Mouse (Mus musculus) Muller cell, postnatal 12 days (primary cell): ENCODE measurements around the gene Ankrd9.

ENCODE experiments used
- DNase-seq: peaks from one replicate; pipeline ENCODE4 v3.0.0-alpha.2; 2015; ENCODE audit errors: inconsistent ontology term

Ankrd9 gene

DNA sequence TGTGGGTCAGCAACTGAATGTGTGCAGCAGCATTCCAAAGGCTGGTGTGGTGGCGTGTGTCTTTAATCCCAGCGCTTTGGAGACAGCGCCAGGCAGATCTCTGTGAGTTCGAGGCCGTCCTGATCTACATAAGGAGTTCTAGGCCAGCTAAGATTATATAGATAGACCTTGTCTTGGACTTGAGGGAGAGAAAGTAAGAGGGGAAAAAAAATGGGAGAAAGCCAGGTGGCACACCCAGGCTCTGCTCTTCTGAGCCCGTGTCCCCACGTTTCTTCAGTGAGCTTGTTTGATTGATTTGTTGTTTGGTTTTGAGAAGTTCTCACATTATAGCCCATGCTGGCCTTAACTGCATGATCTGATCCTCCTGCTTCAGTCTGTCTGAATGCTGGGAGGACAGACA is 11.7 kb upstream of the Ankrd9 start:
- no peak for DNase-seq

DNA sequence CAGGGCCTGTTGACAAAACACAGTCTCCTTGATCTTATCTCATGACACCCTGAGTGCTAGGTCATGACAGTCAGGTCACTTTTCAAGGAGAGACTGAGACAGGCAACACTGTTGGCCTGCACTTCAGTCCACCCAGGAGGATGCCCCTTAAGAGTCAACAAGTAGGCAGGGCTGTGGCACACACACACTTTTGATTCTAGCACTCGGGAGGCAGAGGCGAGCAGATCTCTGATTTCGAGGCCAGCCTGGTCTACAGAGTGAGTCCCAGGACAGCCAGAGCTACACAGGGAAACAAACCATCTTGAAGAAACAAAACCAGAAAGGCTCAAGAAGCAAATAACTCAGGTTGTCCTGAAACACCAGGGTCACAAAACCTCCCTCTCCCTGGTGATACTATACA is 10.6 kb upstream of the Ankrd9 start:
- DNase-seq, result no peak

DNA sequence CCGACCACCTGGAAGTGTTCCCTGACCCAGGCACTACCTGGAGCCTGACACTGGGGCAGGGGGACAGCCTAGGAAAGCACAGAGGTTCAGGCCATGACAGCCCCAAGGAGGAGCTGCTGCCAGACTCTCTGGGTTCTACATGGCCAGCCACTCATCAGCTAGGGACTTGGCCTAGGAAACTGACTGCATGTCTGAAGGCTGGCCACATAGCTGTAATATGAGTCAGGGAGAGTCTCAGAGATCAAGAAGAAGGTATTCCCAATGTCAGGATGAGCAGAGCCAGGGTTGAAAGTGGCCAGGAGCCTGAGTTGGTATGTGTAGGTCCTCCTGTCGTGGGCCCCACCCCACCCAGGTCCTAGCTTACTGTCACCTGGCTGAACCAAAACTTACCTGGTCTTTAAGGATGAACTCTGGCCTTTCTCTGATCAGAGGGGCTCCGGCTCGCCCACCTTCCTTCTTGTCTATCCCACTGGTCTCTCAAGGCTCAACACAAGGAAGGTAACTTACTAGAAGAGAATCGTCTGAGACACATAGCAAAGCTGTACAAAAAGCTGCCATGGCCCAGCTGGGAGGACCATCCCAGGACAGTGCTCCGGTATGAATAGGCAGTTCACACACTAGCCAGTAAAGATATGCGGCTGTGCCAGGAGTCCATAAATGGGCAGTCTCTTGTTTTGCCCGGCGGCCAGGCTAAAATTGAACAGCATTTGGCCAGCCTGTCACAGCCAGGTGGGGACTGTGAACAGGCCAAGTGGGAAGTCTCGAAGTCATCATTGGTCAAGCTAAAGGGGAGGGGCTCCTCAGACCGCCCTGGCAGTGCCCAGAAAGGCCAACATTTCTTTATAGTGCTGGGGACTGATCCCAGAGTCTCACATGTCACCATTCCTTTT is 7.9 kb upstream of the Ankrd9 start:
- DNase-seq, result peak; percentile 27

DNA sequence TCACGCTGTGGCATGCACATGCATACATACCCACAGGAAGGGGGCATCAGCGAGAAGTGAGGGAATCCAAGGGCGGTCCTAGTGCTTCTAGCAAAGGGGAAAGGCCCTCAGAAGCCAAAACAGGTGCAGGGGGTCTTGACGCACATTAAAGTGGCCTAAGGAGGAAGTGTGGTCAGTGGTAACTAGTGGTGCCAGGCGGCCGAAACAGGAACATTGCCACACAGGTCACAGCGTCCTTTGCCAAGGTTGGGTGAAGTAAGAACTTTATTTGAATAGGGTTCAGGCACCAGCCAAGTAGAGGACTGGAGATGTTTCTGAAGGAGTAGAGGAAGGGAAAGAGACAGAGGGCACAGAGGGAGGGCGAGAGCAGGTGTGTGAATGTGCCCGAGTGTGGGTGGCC is 6.3 kb upstream of the Ankrd9 start:
- no peak for DNase-seq

DNA sequence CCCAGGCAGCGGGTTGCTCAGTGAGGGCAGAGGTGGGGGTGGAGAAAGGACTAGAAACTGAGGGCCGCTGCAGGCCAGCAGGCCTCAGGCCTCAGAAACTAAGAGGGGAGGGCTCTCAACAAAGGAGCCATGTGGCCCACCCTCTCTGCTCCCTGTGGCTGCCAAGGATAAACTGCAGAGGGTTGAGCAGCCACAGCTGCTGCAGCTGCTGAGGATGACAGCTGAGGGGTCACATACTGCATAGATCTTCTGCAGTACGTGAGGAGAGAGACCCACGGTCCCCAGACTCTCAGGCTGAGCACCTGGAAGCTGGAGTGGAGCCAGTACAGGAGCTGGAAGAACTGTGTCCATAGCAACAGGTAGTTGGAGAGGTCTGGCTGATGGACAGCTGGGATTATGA is 5.8 kb upstream of the Ankrd9 start:
- no peak for DNase-seq

DNA sequence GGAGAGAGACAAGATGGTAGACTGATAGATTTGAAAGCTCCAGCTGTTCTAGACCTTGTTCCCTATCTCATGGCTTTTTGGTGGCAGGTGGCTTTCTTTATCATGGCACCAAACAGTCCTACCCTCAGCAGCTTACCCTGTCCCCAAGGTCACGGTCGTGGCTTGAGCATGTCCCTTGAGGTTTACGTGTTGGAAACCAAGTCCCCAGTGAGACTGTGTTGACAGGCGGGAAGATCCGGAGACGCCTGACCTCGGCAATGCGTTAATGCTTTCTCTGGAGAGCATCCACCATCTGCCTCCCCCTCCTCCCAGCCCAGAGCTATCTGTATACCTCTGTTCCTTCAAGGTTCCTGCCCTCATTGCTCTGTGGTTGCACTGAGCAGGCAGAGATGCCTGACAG is 4.9 kb upstream of the Ankrd9 start:
- no peak for DNase-seq

DNA sequence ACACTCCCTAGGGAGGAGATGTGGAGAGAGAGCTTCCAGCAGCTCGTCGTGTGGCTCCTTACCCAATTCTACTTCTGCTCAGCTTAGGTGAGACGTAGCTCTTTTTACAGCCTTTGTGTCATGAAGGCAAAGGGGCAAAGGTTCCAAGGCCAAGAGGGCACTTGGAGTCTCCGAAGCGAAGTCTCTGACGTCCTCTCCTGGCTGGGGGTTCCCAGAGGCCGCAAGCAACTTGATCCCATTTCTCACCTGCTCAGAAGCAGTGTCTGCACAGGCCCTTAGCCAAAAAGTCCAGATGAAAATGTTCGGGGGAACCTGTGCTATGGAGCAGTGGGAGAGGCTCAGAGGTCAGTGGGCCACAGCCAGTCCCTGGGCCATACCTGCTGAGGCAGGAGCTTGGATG is 4.2 kb upstream of the Ankrd9 start:
- no peak for DNase-seq

DNA sequence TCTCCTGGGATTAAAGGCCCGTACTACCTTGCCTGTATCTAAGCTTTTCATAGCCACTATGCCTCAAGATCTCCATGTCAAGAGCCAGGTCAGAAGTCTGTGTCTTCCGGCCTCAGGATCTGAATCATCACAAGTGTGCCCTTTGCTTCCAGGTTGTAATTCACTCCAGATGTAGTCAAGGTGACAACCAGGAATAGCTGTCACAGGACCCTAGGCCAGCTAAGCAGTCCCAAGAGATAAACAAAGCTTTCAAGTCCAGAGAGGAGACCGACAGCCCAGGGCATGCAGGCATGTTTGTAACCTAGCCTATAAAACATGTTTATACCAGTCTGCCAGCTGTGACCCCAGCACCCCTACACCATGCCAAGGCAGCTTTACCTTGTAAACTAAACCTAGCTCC is 2.9 kb upstream of the Ankrd9 start:
- no peak for DNase-seq

DNA sequence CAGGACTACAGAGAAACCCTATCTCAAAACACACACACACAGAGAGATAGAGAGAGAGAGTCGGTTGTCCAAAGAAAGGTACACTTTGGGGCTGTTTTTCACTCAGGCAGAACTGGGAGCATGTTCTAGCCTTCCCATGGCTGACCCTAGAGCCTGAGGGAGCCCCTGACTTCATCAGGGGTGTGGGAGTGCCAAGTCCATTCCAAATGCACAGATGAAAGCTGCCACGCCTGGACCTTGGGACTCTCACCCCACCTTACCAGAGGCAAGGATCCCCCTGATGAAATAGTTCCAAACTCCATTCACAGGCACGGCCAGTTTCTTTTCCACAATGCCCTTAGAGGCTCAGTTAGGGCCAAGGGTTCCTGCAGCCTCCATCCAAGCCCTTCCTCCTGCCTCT is 968 bp upstream of the Ankrd9 start:
- DNase-seq, result no peak

DNA sequence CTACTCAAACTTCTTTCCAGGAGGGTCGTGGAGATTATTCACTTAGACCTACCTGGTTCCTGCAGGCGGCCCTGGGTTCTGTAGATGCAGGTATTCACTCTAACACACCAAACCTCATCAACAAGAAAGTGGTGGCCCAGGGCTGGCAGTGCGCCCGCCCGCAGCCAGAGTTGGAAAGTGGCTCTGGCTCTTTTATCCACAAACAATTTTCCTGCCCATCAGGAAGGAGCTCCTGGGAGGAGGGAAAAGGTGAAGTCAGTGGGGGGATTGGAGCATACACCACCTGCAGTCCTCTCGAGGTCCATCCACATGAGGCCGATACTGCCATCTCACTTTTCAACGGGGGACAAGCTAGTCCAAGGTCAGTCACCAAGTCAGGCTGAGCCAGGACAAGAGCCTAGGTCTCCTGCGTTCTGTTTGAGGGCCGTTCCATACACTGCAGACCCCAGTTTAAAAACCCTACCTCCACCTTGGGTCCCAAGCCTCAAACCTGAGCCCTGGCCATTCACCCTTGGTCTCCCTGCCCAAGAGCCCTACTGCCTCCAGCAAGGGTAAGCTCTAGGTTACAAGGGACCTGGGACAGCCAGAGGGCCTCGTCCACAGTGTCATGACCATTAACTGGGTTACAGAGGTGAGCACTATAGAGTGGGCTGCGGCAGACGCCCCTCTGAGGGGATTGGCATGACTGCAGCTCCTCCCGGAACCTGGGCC is 789 bp downstream of the Ankrd9 start:
- DNase-seq, result no peak

DNA sequence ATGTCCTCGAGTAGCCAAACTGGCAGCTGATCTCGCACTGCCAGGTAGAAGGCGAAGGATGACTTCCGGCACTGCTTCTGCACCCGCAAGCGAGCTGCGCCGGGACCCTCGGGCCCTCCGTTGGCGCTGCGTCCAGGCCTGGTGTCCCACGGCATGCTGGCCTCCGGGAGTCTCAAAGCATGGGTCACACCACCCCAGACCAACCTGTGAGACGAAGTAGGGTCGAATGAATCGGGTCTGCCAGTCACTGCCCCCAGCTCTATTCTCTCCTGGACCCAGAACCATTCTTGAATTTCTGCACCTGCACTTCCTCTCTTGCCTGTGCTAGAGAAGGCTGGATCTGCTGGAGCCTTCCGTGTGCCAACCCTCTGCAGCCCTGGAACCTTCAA is 1.5 kb downstream of the Ankrd9 start:
- DNase-seq, result no peak

DNA sequence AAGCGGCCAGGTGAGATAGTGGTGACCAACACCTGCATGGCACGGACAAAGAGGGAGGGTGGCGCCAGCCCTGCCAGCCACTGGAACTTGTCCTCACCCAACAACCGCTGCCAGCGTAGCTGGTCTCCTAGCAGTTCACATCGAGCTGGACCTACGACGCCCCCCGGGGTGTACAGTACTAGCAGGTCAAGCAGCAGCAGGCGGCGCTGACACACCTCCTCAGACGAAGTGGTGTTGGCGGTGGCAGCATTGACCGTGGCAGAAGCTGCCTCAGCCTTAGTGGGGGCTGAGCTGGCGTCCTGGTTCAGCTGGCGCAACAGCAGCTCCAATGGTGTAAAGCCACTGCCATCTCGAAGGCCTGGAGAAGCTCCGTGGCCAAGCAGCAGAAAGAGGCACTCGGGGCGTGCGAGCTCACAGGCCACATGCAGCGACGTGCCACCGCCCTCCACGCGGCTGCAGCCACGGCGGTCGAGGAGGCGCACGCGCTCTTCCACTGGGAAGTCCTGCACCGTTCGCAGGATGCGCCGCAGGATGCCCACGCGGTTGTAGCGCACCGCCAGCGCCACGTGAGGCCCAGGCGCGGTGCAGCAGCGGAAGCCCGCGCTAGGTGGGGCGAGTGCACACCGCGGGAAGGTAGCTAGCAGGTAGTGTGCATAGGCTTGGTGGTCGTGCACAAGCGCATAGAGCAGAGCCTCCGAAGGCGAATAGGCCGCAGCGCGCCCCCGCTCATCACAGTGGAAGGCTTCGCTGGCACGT is 2.1 kb downstream of the Ankrd9 start:
- no peak for DNase-seq

DNA sequence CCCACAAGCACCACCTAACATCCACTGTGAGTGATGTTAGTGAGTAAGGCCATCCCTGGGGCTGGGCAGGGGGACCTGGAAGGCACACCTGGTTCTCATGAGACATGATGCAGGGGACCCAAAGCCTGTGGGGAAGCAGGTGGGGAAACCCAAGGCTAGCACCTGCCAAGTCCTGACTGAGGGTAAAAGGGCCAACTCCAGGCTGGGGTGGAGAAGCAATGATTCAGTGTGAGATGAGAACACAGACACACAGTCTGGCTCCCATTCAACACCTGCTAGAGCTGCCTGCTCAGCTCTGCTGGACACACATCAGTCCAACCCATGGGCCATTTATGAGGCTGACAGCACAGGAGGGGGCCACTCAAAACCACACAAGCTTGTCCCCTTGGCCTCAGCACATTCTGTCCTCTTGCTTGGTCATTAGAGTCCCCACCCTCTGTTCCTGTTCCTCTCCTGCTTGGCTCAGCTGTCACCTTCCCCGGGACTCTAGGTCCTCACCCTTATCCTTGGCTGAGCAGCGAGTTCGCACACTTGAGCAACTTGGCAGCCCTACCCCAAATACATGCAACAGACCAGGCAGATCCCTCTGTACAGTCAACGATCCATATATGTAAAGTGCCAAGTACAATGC is 2.9 kb downstream of the Ankrd9 start:
- DNase-seq, result no peak

DNA sequence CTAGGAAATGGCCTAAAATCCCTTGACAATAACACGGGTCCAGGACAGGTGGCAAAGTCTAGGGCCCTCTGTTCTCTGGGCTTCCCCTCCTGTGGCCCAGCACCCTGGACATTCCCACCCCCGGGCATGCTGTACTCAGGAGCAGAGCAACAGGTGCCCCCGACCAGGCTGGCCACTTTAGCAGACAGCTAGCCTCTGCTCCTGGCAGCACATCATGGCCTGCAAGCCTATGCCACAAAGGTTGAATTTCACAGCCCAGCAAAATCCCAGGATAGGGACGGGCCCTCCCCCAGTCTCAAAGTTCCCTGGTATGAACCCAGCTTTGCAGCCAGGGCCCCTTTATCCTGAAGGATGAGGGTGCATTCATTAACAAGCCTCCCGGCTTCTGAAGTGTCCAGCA is 3.5 kb downstream of the Ankrd9 start:
- no peak for DNase-seq

DNA sequence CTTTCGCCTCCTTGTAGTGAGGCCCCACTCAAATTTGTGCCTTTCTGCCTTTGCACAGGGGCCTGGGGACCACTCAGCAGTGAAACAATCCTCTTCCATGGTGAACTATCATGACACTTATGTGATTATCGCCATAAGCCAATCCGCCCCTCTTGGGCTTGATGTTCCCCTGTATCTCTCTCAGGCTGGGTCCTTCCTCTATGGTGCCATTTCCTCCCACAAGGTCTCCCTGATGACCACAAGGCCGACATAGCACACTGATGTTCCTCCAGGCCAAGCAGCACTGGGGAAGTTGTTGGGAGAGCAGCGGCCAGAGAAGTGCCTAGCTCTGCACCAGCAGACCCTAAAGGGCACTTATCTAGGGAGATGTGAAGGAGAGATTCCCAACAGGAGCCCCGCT is 4.1 kb downstream of the Ankrd9 start:
- no peak for DNase-seq

DNA sequence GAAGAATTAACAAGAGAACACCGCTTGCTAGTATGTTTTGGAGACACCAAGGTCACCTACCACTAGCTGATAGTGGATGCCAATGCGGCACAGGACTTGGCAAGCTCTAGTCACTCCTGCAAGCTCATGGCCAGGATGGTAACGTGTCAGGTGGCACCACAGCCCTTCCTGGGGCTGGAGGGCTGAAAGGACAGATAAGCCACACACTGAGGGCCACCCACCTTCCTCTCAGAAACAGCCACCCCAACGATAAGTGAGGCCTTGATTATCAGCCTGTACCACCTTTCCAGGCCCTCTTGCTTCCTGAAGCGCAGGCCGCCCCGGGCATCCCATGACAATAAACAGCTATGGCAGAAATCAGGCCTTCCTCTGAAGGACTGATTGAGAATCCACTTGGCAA is 4.5 kb downstream of the Ankrd9 start:
- no peak for DNase-seq

DNA sequence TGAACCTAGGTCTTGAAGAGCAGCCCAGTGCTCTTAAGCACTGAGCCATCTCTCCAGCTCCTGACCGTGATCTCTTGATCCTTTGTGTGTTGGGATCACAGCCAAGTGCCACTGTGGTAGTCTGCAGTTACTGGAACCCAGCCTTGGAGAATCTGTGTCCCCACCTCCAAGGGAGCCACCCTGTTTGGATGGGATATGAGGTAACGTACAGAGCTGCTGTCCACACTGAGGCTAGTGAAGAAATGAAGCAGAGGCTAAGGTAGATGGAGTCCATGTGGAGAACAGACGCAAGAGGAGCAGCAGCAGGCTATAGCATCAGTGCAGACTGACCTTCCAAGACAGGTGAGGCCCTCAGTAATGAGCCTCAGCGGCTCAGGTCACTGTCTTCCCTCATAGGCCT is 5.0 kb downstream of the Ankrd9 start:
- no peak for DNase-seq

DNA sequence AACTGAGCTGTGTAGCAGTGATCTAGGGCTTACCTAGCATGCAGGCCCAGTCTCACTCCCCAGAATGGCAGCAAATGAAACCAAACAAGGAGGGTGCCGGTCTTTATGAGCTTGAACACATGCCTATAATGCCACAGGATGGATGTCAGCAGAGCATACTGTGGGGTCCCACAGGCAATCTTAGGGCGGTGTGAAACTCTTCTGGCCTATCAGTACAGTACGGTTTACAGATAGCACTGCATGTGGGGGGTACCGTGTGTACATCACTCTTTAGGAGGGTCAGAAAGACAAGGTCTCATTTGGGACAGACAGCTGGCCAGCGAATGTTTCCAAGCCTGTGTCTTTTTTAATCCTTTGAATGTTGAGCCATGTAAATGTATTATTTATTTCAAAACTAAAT is 6.9 kb downstream of the Ankrd9 start:
- no peak for DNase-seq

DNA sequence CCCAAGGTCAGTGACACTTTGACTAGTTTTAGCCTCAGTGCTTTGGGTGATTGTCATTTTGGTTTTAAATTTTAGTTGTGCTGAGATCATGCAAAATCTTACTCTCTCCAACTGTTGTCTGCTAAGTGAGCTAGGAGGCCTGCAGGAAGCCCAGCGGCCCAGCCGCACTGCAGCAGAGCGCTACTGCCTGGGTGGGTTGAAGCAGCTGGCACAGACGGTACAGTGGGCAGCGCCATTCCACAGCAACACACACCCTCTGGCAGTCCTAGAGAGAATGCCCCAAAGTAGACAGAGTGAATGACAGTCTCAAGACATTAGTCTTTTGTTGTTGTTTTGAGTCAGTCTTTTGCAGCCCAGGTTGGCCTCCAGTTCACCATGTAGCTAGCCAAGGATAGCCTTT is 8.4 kb downstream of the Ankrd9 start:
- DNase-seq, result no peak

DNA sequence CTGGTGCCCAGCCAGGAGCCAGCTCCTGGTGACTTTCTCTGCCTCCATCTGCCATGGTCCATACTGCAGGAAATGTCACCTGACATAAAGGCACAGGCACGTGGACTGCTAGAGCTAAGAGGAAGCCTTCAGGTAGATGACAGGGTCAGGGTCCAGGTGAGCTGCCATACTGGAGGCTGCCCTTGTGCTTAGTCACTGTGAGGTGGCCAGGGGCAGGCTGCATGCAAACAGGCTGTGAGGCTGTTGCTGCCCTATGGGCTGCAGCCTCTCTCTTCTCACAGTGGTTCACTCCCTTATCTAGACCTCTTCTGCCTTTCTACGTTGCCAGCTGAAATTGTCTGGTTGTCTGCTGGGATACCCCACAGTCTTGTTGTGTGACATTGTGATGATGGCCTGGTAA is 11.7 kb downstream of the Ankrd9 start:
- no peak for DNase-seq

DNA sequence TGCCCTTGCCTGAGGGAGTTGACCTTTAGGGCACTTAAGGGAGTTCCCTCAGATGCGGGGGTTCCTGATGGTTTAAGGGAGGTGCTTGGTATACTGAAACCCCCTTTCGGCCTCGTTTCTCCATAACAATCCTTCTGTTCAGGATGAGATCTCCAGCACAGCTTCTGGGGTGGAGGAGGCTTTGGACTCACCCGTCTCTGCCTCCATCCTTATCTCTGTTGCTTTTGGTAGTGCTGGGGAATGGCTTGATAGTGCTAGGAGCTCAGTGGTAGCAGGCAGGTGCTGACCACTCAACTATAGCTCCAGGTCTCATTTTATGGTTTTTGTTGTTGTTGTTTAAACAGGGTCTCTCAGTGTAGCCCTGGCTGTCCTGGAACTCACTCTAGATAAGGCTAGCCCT is 12.8 kb downstream of the Ankrd9 start:
- DNase-seq, result no peak

DNA sequence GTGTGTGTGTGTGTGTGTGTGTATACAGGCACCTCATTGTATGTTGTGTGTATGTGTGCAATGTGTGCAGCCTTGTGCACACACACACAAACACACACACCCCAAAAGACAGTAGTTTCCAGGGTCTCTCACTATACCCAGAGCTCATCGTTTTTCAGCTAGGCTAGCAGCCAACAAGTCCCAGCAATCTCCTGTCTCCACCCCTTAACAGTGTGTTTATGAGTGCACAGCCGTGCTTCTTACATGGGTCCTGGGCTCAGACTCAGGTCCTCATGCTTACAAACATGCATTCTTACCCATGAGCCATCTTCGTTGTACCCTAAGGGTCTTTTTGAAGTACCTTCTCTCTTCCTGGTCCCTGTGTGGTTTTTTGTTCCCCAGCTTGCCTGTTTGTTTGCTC is 13.3 kb downstream of the Ankrd9 start:
- no peak for DNase-seq
